Mouse (Mus musculus) layer of hippocampus, adult 2 months (tissue): ENCODE measurements around the gene Upk1a. TPM values are rescaled to one million over a fixed set of nuclear protein-coding genes. Genes with fewer than 3 reads are reported as not detected.
A peak's percentile ranks its signal among the peaks of the same experiment; 100 is the strongest.

Experiments
- DNase-seq, 2 experiments: peaks; one replicate each; pipeline ENCODE4 v3.0.0; 2022; ENCODE audit warnings: low spot score in 2 of 2
- H3K27ac ChIP-seq: fragments of 200-600 bp; 2 replicates; pipeline ENCODE4 v1.8.1; 2022
- H3K4me3 ChIP-seq: fragments of 200-600 bp; 2 replicates; pipeline ENCODE4 v1.8.1; 2022; ENCODE audit warnings: mild to moderate bottlenecking
- CTCF ChIP-seq: fragments of 200-600 bp; conservative IDR thresholded peaks from 2 replicates; pipeline ENCODE4 v1.8.1; 2022; ENCODE audit warnings: antibody characterized with exemption, mild to moderate bottlenecking, moderate library complexity
- long read RNA-seq, 2 experiments: library from polyadenylated mRNA; stranded (forward); transcript quantifications; one replicate each; pipeline ENCODE4 v2.0.0; 2021; ENCODE audit warnings: borderline mapping rate in 2 of 2
- total RNA-seq, 2 experiments: library from RNA; stranded (reverse); gene quantifications; 2 replicates each; pipeline ENCODE4 v1.2.3; 2021

The Upk1a gene
- total RNA-seq, result under 1 TPM in 1 of 2 experiments, not detected in 1; 0.69 TPM
- long read RNA-seq, experiment 1, result 0 reads
- long read RNA-seq, experiment 2, result 0 reads

- no peak within 1 kb of the TSS for H3K27ac ChIP-seq
- no peak for TF ChIP-seq CTCF
- no peak within 1 kb of the TSS for H3K4me3 ChIP-seq
- DNase-seq, result no peak
Observed at GRCm38 (mm10) chr7:30612654-30613402, at the start of gene Upk1a. Gene Upk1a (minus strand): TSS chr7:30612847.

- no peak for TF ChIP-seq CTCF
- Histone ChIP-seq H3K4me3 (peak within 1 kb of the TSS; percentile 77), H3K27ac (peak within 1 kb of the TSS; percentile 93)
- peak; percentile 99 for DNase-seq
Observed at GRCm38 (mm10) chr7:30649591-30650540, 37.2 kb upstream of the Upk1a start, which contains the start of gene Rbm42. Gene Rbm42 (minus strand): TSS chr7:30650317.

GRCm38 (mm10) chr7:30639083-30639482 is 26.4 kb upstream of the Upk1a start:
- no peak for DNase-seq
- H3K27ac ChIP-seq, result no peak overlapping the region
- H3K4me3 ChIP-seq, result no peak overlapping the region
- no peak for TF ChIP-seq CTCF

- no peak for DNase-seq
- no peak overlapping the region for H3K4me3 ChIP-seq
- TF ChIP-seq CTCF, result no peak
- H3K27ac ChIP-seq, result no peak overlapping the region
Observed at GRCm38 (mm10) chr7:30636395-30636794, 23.7 kb upstream of the Upk1a start.

DNA sequence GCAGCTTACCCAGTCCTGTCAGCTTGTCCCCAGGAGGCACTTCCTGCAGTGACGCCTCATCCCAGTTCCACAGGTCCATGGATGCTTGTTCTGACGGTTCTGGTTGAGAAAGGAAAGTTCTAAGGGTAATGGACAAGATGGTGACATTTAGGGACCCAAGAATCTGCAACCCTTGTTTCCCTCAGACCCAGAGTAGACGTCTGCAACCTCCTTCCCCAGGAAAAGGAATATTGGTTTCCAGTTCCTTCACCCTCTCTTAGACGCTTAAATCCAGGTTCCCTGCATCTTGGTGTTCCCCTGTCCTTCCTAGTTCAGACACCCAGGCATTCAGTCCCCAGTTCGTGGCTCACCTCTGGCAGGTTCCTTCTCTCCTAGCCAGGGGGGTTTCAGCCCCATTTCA is 23.1 kb upstream of the Upk1a start, which contains the start of gene Etv2:
Etv2 (minus strand) TSS at position 101 of the 400 bp plus-strand sequence.
- Histone ChIP-seq H3K27ac (no peak within 1 kb of the TSS), H3K4me3 (no peak within 1 kb of the TSS)
- DNase-seq, result no peak
- TF ChIP-seq CTCF, result no peak

GRCm38 (mm10) chr7:30634621-30635020 is 22.0 kb upstream of the Upk1a start:
- DNase-seq, result peak in 1 of 2 experiments; percentile 32
- peak; percentile 72 for TF ChIP-seq CTCF
- Histone ChIP-seq H3K27ac (no peak overlapping the region), H3K4me3 (no peak overlapping the region)

- Histone ChIP-seq H3K4me3 (no peak overlapping the region), H3K27ac (no peak overlapping the region)
- DNase-seq, result no peak
- no peak for TF ChIP-seq CTCF
Observed at GRCm38 (mm10) chr7:30633762-30634412, 21.2 kb upstream of the Upk1a start.

DNA sequence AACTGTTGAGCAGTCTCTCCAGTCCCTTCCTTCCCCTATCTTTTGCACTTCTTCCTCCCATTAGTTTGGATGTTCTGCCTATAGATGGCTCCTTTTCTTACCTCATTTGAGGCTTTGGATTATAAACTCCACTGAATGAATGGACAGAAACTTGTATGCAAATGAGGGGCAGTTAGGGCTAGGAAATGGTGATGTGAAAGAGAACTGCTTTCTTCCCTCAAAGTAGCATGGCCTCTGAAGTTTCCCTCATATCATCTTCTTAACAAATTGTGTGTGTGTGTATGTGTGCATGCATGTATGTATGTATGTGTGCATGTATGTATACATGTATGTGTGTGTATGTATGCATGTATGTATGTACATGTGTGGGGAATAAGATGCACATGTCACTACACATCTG is 16.4 kb upstream of the Upk1a start:
- no peak overlapping the region for H3K4me3 ChIP-seq
- H3K27ac ChIP-seq, result no peak overlapping the region
- no peak for TF ChIP-seq CTCF
- no peak for DNase-seq

- Histone ChIP-seq H3K4me3 (no peak overlapping the region), H3K27ac (no peak overlapping the region)
- no peak for TF ChIP-seq CTCF
Observed at GRCm38 (mm10) chr7:30626647-30627046, 14.0 kb upstream of the Upk1a start.

GRCm38 (mm10) chr7:30625530-30626384 is 13.1 kb upstream of the Upk1a start, which contains the start of gene Cox6b1:
Gene Cox6b1 (minus strand): TSS chr7:30626151.
- no peak for TF ChIP-seq CTCF
- peak; percentile 84 to 89 for DNase-seq

More at GRCm38 (mm10) chr7:30626647-30627046, 14.0 kb upstream of the Upk1a start:
- DNase-seq, result no peak

DNA sequence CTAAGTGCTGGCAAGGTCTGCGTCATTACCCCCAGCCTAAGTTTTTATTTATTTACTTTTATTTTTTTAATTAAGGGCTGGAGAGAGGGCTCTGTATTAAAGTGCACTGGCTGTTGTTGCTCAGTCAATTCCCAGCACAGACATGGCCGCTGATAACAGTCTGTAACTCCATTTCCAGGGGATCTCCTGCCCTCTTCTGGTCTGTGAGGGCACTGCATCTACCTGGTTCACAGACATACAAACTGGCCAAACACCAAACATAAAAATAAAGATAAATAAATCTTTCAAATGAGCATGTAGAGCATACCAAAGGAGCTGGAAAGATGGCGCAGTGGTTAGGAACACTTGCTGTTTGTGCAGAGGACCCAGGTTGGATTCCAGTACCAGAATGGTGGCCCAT is 6.6 kb upstream of the Upk1a start:
- Histone ChIP-seq H3K27ac (no peak overlapping the region), H3K4me3 (no peak overlapping the region)
- DNase-seq, result no peak
- TF ChIP-seq CTCF, result peak; percentile 78

More at GRCm38 (mm10) chr7:30625530-30626384, 13.1 kb upstream of the Upk1a start, which contains the start of gene Cox6b1:
- Histone ChIP-seq H3K4me3 (peak within 1 kb of the TSS; percentile 92), H3K27ac (peak within 1 kb of the TSS; percentile 94)
